Mouse (Mus musculus): Measurements from ENCODE around the gene Hsd17b11.
"Not testable (repeated sequence)": the region's sequence is repeated elsewhere in the genome, so short reads cannot be mapped to it uniquely, and the experiment has no call there.

Gene Hsd17b11

GRCm38 (mm10) chr5:103980705-103981560 lies 40.8 kb downstream of the Hsd17b11 start:
- DNase-seq (ENCODE audit: low spot score): no peak

DNA sequence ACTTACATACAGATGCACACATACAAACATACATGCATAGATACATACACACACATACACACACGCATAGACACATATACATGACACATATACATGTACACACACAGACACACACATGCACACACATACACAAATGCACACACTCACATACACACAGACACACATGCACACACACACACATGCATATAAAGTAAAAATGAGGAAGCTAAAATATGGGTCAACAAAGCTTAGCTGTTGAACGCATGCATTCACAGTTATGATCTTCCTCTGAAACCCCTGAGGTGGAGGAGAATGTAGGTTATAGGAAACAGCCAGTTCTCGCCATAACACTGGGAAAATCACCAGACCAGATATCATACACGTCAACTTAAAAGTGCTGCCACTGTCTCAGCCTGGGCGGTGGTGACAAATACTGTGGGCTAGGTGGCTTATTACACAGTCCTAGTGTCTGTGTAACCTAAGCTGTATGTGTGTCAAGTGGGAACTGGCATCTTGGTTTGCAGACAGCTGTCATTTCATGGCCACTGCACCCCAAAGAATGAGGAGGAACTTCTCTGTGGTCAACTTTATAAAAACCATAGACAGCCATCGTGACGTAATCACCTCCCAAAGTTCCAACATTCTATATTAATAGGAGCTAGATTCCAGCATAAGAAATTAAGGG lies 43.7 kb downstream of the Hsd17b11 start:
- DNase-seq (ENCODE audit: low spot score): no peak

- no peak for DNase-seq (ENCODE audit: low spot score)
Measured at GRCm38 (mm10) chr5:103977297-103977696, 44.4 kb downstream of the Hsd17b11 start, which contains the start of gene Hsd17b13. Gene Hsd17b13 (minus strand): TSS chr5:103977410.

DNA sequence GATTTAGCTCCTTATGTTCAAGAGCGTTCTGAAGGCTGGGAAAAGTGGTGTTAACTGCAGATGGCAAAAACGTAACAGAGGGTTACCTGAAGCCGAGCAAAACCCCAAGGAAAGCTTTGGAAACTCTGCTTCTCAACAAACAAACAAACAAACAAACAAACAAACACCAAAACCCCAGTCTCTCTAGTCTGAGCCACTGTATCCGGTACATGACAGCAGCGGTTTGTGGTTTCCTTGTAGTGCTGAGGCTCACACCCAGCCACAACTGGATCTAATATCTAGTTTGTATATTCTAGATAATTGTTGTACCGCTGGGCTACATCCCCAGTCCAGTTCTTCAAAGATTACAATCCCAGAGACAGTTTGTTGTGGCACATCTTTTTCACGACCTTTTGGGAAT lies 46.0 kb downstream of the Hsd17b11 start:
- DNase-seq (ENCODE audit: low spot score): no peak

GRCm38 (mm10) chr5:103972801-103973200 lies 48.9 kb downstream of the Hsd17b11 start:
- DNase-seq (ENCODE audit: low spot score): no peak

DNA sequence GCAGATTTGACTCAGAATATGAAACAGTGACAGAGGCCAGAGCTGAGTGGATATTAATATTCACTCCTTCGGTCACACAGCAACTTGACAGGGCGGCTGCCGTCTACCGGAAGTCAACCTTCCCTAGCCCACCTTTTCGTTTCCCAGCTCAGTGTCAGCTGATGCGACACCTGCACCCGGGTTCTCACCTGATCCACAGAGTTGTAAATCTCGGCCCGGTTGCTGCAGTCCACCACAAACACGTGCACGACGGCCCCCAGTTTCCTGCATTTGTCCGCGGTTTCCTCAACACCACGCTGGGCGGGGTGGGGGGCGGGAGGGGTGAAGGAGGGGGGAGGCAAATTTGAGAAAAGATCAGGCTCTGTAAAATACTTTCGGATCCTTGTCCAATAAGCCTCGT lies 49.3 kb downstream of the Hsd17b11 start:
- DNase-seq (ENCODE audit: low spot score): no peak

GRCm38 (mm10) chr5:103971051-103971450 lies 50.7 kb downstream of the Hsd17b11 start:
- no peak for DNase-seq (ENCODE audit: low spot score)

DNA sequence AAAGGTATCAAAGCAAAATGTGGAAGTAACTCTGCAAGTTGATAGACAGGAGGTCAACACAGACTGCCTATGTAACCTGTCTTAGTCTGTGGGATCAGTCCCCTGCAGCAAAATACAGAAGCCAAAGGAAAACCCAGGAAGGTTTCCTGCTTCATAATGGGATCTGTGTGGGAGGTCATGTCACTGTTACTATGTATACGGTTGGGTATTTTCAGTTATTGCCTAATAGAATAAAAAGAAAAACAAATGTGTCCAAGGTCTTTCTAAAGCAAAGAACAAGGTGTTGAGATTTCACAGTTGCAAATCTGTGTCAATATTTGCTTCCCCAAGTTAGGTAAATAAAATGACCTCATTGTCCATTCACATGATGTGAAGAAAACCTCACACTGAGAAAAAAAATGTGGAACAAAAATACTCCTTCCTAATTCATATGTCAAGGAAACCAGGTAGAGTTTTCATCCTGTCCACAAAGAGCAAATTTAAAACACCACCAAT lies 58.7 kb downstream of the Hsd17b11 start:
- no peak for DNase-seq (ENCODE audit: low spot score)

DNA sequence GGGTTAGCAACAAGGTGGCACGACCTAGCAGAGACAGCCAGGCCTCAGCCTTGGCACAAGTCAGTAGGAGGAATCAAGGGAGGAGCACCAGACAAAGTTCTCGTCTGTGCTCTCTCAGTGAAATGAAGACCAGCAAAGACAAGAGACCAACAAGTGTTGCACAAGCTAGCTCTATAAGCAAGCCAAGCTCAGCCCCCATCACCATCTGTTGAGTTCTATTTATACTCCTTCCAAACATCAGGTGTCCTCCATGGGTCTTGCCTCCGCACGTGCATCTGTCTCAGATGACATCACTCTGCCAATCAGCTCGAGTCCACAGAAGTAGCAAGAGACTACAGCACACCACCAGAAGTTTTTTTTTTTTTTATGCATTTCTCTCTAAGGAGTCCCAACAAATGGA lies 67.1 kb downstream of the Hsd17b11 start:
- no peak for DNase-seq (ENCODE audit: low spot score)

GRCm38 (mm10) chr5:103953135-103954083 lies 68.3 kb downstream of the Hsd17b11 start:
- peak; percentile 26 for DNase-seq (ENCODE audit: low spot score)

DNA sequence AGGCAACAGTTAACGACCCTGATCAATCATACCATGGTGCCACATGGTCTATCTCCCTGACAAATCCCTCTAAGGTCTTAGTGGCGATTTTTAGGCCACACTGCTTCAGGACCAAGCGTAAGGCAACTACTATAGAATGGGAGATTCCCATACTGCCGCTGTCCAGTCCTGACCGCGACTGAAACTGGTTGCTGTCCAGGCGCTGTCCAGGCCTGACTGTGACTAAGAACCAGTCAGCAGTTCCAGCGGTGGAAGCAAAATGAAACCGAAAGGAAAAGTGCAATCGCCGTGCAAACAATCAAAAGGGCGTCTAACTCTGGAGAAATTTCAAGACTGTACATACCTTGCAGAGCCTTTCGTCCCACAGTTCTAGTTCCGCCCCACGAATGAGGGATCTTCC lies 71.6 kb downstream of the Hsd17b11 start:
- DNase-seq (ENCODE audit: low spot score): not testable (repeated sequence)

- DNase-seq (ENCODE audit: low spot score): no peak
Measured at GRCm38 (mm10) chr5:103943183-103943582, 78.5 kb downstream of the Hsd17b11 start.

DNA sequence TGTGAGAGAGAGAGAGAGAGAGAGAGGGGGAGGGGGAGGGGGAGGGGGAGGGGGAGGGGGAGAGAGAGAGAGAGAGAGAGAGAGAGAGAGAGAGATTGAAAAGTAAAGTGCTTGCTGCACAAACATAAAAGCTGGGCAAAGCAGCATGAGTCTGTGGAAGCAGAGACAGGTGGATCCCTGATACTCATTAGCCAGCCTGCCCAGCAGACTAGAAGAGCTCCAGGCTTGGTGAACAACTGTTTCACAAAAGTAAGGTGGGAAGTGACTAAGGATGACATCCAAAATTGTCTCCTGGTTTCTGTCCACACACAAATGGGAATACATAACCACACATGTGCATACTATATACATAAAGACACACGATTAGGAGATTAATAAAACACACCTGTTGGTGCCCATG lies 81.9 kb downstream of the Hsd17b11 start:
- no peak for DNase-seq (ENCODE audit: low spot score)

All from ovary, adult 18-20 months (tissue).